In the genomic region with DNA sequence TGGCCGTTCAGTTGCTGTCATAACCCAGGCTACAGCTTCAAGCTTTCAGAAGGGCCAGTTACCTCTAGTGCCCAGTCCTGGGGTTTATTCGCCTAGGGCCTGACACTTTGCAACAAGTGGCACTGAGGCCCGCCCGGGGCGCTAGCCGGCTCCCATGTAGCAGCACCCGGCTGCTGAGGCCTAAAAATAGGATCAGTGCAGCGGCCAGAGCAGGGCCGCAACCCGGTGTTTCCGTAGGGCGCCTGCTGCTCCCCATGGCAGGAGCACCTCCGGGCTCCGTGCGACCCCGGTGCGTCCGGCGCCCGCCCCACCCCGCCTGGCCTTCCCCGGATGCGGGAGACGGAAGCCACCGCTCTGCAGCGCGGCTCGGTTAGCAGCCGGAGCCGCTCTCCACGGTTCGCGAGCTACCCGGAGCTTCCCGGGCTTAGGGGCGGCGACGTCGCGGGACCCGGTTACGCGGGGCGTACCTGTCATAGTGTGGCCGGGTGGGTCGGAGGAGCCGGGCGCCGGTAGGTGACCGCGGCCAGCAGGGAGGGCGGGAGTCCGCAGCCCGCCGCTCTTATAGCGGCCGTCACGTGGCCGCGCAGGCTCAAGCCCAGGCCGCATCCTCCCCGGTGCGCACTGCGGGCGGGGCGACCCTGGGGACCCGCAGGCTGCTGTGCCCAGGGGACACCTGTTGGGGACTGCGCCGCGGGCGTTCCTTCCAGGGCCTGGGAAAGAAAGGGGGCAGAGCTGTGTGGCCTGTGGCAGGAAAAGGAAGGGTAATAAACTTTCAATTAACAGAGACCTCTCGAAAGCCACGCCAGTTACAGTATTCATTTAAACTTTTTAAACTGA, we compare ENCODE assay signal across 7 mouse cellular contexts. TPM values are rescaled to one million over a fixed set of nuclear protein-coding genes. Genes with fewer than 3 reads are reported as not detected.
DNase-seq lines count a peak whose midpoint lies in the region; ATAC-seq and TF ChIP-seq lines count a peak whose summit lies in the region.

Gene Gyg, minus strand, starts transcription at position 787 of the 837 bp plus-strand sequence.

- H3K9ac ChIP-seq in intestine, embryonic 16.5 days (ENCODE audit: low read depth, low read length), result peak within 1 kb of the TSS; percentile 87
- H3K9ac ChIP-seq in limb, embryonic 11.5 days (ENCODE audit: low read length), result peak within 1 kb of the TSS; percentile 82
- peak within 1 kb of the TSS; percentile 65 for H3K9ac ChIP-seq in midbrain, embryonic 12.5 days (replicated peaks)

- no peaks in the 10 kb centered on the region for H3K9me3 ChIP-seq in intestine, embryonic 16.5 days (ENCODE audit: control insufficient read depth, low read length)
- no peaks in the 10 kb centered on the region for H3K9me3 ChIP-seq in limb, embryonic 11.5 days (ENCODE audit: control insufficient read depth, low read length)
- peaks cover 5% of the 10 kb centered on the region; the same call in 1 of the 2 replicates for H3K9me3 ChIP-seq in midbrain, embryonic 12.5 days

- no peaks in the 10 kb centered on the region for H3K27me3 ChIP-seq in intestine, embryonic 16.5 days (replicated peaks; ENCODE audit: control insufficient read depth, insufficient read depth, low read length)
- H3K27me3 ChIP-seq in limb, embryonic 11.5 days (ENCODE audit: control insufficient read depth, insufficient read depth, low read length), result no peaks in the 10 kb centered on the region
- H3K27me3 ChIP-seq in midbrain, embryonic 12.5 days, result 0 out of 2 replicates have a peak, but pooled peaks cover 10% of the 10 kb centered on the region
- no peaks in the 10 kb centered on the region for H3K27me3 ChIP-seq in small intestine, adult 2 months (ENCODE audit: control insufficient read depth, insufficient read depth, low read length)

- peak; percentile 80 for DNase-seq in adrenal gland, postnatal 14 days
- DNase-seq in embryo, embryonic 9.5 days (ENCODE audit: extremely low spot score), result peak; percentile 71
- no peak for DNase-seq in gonadal fat pad, adult 2 months (ENCODE audit: low read depth)
- DNase-seq in limb, embryonic 11.5 days (ENCODE audit: low spot score), result peak; percentile 67

- peak within 1 kb of the TSS; percentile 88 for H3K4me2 ChIP-seq in intestine, embryonic 16.5 days (ENCODE audit: low read depth, low read length)
- H3K4me2 ChIP-seq in limb, embryonic 11.5 days (ENCODE audit: low read depth, severe bottlenecking), result peak within 1 kb of the TSS; percentile 88
- peak within 1 kb of the TSS; percentile 87 for H3K4me2 ChIP-seq in midbrain, embryonic 12.5 days (replicated peaks)

- under 1% methylated on average over 70 of the region's 73 CpGs for WGBS in intestine, embryonic 16.5 days
- WGBS in limb, embryonic 11.5 days, result under 1% methylated on average over 67 of the region's 73 CpGs
- WGBS in midbrain, embryonic 12.5 days, result 2% methylated on average over 65 of the region's 73 CpGs
- 3% methylated on average over 73 of the region's 73 CpGs for WGBS in small intestine, adult 2 months

- TF ChIP-seq CTCF in small intestine, adult 2 months (IDR thresholded peaks at IDR 0.05; ENCODE audit: extremely low read depth, insufficient read length, insufficient replicate concordance, low read depth, low read length), result no peak

- no peaks in the 10 kb centered on the region for H3K36me3 ChIP-seq in intestine, embryonic 16.5 days (ENCODE audit: control insufficient read depth, insufficient read depth, low read length)
- no peaks in the 10 kb centered on the region for H3K36me3 ChIP-seq in limb, embryonic 11.5 days (ENCODE audit: control insufficient read depth, insufficient read depth, low read length)
- H3K36me3 ChIP-seq in midbrain, embryonic 12.5 days, result no peaks in the 10 kb centered on the region
- H3K36me3 ChIP-seq in small intestine, adult 2 months (ENCODE audit: control insufficient read depth, insufficient read depth, low read length), result peaks cover 6% of the 10 kb centered on the region; the same call in 1 of the 2 replicates

- H3K4me3 ChIP-seq in intestine, embryonic 16.5 days (ENCODE audit: low read length), result peak within 1 kb of the TSS; percentile 87
- H3K4me3 ChIP-seq in limb, embryonic 11.5 days (ENCODE audit: low read depth, low read length), result peak within 1 kb of the TSS; percentile 76
- H3K4me3 ChIP-seq in midbrain, embryonic 12.5 days, result peak within 1 kb of the TSS; percentile 71
- peak within 1 kb of the TSS; percentile 96 for H3K4me3 ChIP-seq in small intestine, adult 2 months (ENCODE audit: low read depth, low read length)

- peak; percentile 96 for ATAC-seq in intestine, embryonic 16.5 days
- peak; percentile 87 for ATAC-seq in limb, embryonic 11.5 days (ENCODE audit: insufficient number of reproducible peaks, low FRiP score, low TSS enrichment, low read depth)
- ATAC-seq in midbrain, embryonic 12.5 days (ENCODE audit: low FRiP score, low read depth), result peak; percentile 95

- H3K27ac ChIP-seq in intestine, embryonic 16.5 days (ENCODE audit: low read length), result peak within 1 kb of the TSS; percentile 58
- H3K27ac ChIP-seq in limb, embryonic 11.5 days (replicated peaks; ENCODE audit: low read depth, low read length), result 0 out of 2 replicates have a peak within 1 kb of the TSS, but pooled peaks have one; percentile 18
- H3K27ac ChIP-seq in midbrain, embryonic 12.5 days (replicated peaks), result no peak within 1 kb of the TSS
- H3K27ac ChIP-seq in small intestine, adult 2 months (ENCODE audit: insufficient read depth, low read depth, low read length), result no peak within 1 kb of the TSS

- TF ChIP-seq POLR2A in small intestine, adult 2 months (IDR thresholded peaks at IDR 0.05; ENCODE audit: low read depth, low read length), result no peak

- peaks cover 3% of the 10 kb centered on the region; the same call in 1 of the 2 replicates for H3K4me1 ChIP-seq in intestine, embryonic 16.5 days (ENCODE audit: control insufficient read depth, insufficient read depth, low read length)
- 0 out of 2 replicates have a peak, but pooled peaks cover 2% of the 10 kb centered on the region for H3K4me1 ChIP-seq in limb, embryonic 11.5 days (ENCODE audit: control insufficient read depth, insufficient read depth, low read length)
- no peaks in the 10 kb centered on the region; the same call in 1 of the 2 replicates for H3K4me1 ChIP-seq in midbrain, embryonic 12.5 days
- H3K4me1 ChIP-seq in small intestine, adult 2 months (ENCODE audit: control insufficient read depth, insufficient read depth, insufficient read length, low read length), result no peaks in the 10 kb centered on the region

RNA-seq across cellular contexts. Expression of gene Gyg, which starts in this region (rescaled TPM):
- total RNA-seq in adrenal gland, postnatal 14 days (2021), result 84.3 and 84.6 TPM in 2 replicates
- polyA plus RNA-seq in gonadal fat pad, adult 2 months (2012; rRNA removed), result 34.4 and 50.1 TPM in 2 replicates
- polyA plus RNA-seq in intestine, embryonic 16.5 days (2015; fragmentation: Nextera tagmentation; extraction: Ambion mirVana), result 47.6 and 51.3 TPM in 2 replicates
- polyA plus RNA-seq in limb, embryonic 11.5 days (2014; fragmentation: Nextera tagmentation; extraction: Ambion mirVana), result 39.0 and 44.9 TPM in 2 replicates
- 24.1 and 24.7 TPM in 2 replicates for polyA plus RNA-seq in midbrain, embryonic 12.5 days (2016; fragmentation: Nextera tagmentation; extraction: Ambion mirVana)
- 3.3 and 4.3 TPM in 2 replicates for polyA plus RNA-seq in small intestine, adult 2 months (2012; rRNA removed)

Comparison
In these comparisons a context has a peak if more than half of its experiments do, and no peak if none do; other contexts are left out.
1. H3K27ac ChIP-seq: peak in intestine, embryonic 16.5 days (single experiment) and limb, embryonic 11.5 days (single experiment); none in midbrain, embryonic 12.5 days (single experiment) and small intestine, adult 2 months (single experiment).
2. Peak in every context shown above with its lines, with median percentiles within 50 percentile points of each other: ATAC-seq, H3K4me2 ChIP-seq, H3K4me3 ChIP-seq and H3K9ac ChIP-seq.